Mouse (Mus musculus) regulatory T cell (primary cell): ENCODE results near the gene Mcrs1.
"Not testable (repeated sequence)": the region's sequence is repeated elsewhere in the genome, so short reads cannot be mapped to it uniquely, and the experiment has no call there.

Experiments used
- in situ Hi-C: fragments of 300-600 bp; cut with MboI, MseI; formaldehyde crosslinking; loops from one replicate; pipeline ENCODE4 v1.15.1; 2025; ENCODE audit warnings: high pct_unique_total_duplicates

Mcrs1 gene

GRCm38 (mm10) chr15:99251111-99251510 is 650 bp downstream of the Mcrs1 start:
- in situ Hi-C loops = not testable (repeated sequence)

GRCm38 (mm10) chr15:99249938-99250337 is 1.8 kb downstream of the Mcrs1 start:
- in situ Hi-C loops = no loop called here

- in situ Hi-C loops = no loop called here
These were observed 2.8 kb downstream of the Mcrs1 start for GRCm38 (mm10) chr15:99248972-99249371.

GRCm38 (mm10) chr15:99246736-99247135 is 5.0 kb downstream of the Mcrs1 start:
- in situ Hi-C loops = not testable (repeated sequence)

- in situ Hi-C loops = no loop called here
These were observed 9.7 kb downstream of the Mcrs1 start for GRCm38 (mm10) chr15:99242045-99242444.

GRCm38 (mm10) chr15:99241249-99241648 is 10.5 kb downstream of the Mcrs1 start:
- in situ Hi-C loops = no loop called here

GRCm38 (mm10) chr15:99240129-99240528 is 11.6 kb downstream of the Mcrs1 start:
- in situ Hi-C loops = no loop called here

- in situ Hi-C loops = no loop called here
These were observed 13.8 kb downstream of the Mcrs1 start for GRCm38 (mm10) chr15:99238006-99238405.

GRCm38 (mm10) chr15:99234326-99235010 is 17.3 kb downstream of the Mcrs1 start:
- in situ Hi-C loops = no loop called here

GRCm38 (mm10) chr15:99233719-99234118 is 18.0 kb downstream of the Mcrs1 start:
- in situ Hi-C loops = no loop called here

- in situ Hi-C loops = no loop called here
These were observed 19.8 kb downstream of the Mcrs1 start for GRCm38 (mm10) chr15:99231998-99232397.

GRCm38 (mm10) chr15:99226090-99226489 is 25.7 kb downstream of the Mcrs1 start:
- in situ Hi-C loops = no loop called here

GRCm38 (mm10) chr15:99225081-99225810 is 26.5 kb downstream of the Mcrs1 start:
- in situ Hi-C loops = no loop called here

GRCm38 (mm10) chr15:99224208-99224911 is 27.4 kb downstream of the Mcrs1 start, which contains the start of gene Kcnh3:
Kcnh3 (plus strand) TSS chr15:99224861.
- in situ Hi-C loops = no loop called here

- in situ Hi-C loops = no loop called here
These were observed 28.1 kb downstream of the Mcrs1 start for GRCm38 (mm10) chr15:99223585-99224207.

GRCm38 (mm10) chr15:99222794-99223584 is 28.8 kb downstream of the Mcrs1 start:
- in situ Hi-C loops = no loop called here

GRCm38 (mm10) chr15:99221315-99221952 is 30.3 kb downstream of the Mcrs1 start:
- in situ Hi-C loops = no loop called here

GRCm38 (mm10) chr15:99217630-99218029 is 34.1 kb downstream of the Mcrs1 start:
- in situ Hi-C loops = no loop called here

- in situ Hi-C loops = no loop called here
These were observed 35.9 kb downstream of the Mcrs1 start for GRCm38 (mm10) chr15:99215741-99216463.

GRCm38 (mm10) chr15:99214941-99215340 is 36.8 kb downstream of the Mcrs1 start:
- in situ Hi-C loops = no loop called here
